Mouse (Mus musculus) CH12.LX (cell line): ENCODE data around the gene Nrg3. TPM values are rescaled to one million over a fixed set of nuclear protein-coding genes. Genes with fewer than 3 reads are reported as not detected.

ENCODE experiments used
- DNase-seq: peaks from one replicate; pipeline ENCODE4 v3.0.0-alpha.2; 2013; ENCODE audit errors: extremely low read depth
- H3K27ac ChIP-seq: 2 replicates; pipeline ENCODE4 v1.5.1; 2012; ENCODE audit warnings: low read depth, mild to moderate bottlenecking, control low read depth, moderate library complexity; ENCODE audit not compliant: insufficient read depth
- H3K27me3 ChIP-seq: replicated peaks from 2 replicates; pipeline ENCODE3; 2012; ENCODE audit warnings: inconsistent platforms
- H3K36me3 ChIP-seq, 2 experiments: replicated peaks in 1 of 2; 2 replicates each; pipeline versions ENCODE3 to v1.6.1; 2012; ENCODE audit warnings: inconsistent platforms in 1 of 2, low read length in 1 of 2, mild to moderate bottlenecking in 1 of 2, mixed read lengths in 1 of 2, moderate library complexity in 1 of 2; ENCODE audit not compliant: control insufficient read depth in 1 of 2, insufficient read depth in 1 of 2
- H3K4me1 ChIP-seq, 2 experiments: 2 replicates each; pipeline ENCODE4 v1.6.1; 2012; ENCODE audit warnings: inconsistent platforms in 1 of 2, moderate library complexity in 1 of 2; ENCODE audit not compliant: insufficient read depth in 2 of 2, control insufficient read depth in 1 of 2
- H3K4me2 ChIP-seq: 2 replicates; pipeline ENCODE4 v1.6.1; 2012; ENCODE audit warnings: low read depth, mild to moderate bottlenecking, control low read depth; ENCODE audit not compliant: poor library complexity, insufficient read depth, severe bottlenecking
- H3K4me3 ChIP-seq, 3 experiments: fragments of 150-350 bp in 1 of 3; sonication (generic) in 1 of 3; replicated peaks in 1 of 3; 2 replicates each; pipeline versions ENCODE3 to v1.5.1; 2011 to 2012; ENCODE audit warnings: low read depth in 2 of 3, low read length in 2 of 3, mild to moderate bottlenecking in 2 of 3, moderate library complexity in 2 of 3, control low read depth in 1 of 3, improper control_type of control experiment in 1 of 3, inconsistent platforms in 1 of 3, mixed read lengths in 1 of 3; ENCODE audit not compliant: poor library complexity in 1 of 3
- H3K79me2 ChIP-seq: replicated peaks from 2 replicates; pipeline ENCODE4 v1.6.1; 2012; ENCODE audit warnings: mild to moderate bottlenecking, moderate library complexity; ENCODE audit not compliant: control insufficient read depth, poor library complexity, insufficient read depth, severe bottlenecking; ENCODE audit errors: extremely low read depth
- H3K9ac ChIP-seq: 2 replicates; pipeline ENCODE4 v1.6.1; 2012; ENCODE audit warnings: low read depth, mild to moderate bottlenecking, control low read depth, moderate library complexity; ENCODE audit not compliant: insufficient read depth
- H3K9me3 ChIP-seq: replicated peaks from 2 replicates; pipeline ENCODE3; 2012; ENCODE audit warnings: low read length, inconsistent platforms, mixed read lengths
- CHD2 ChIP-seq: IDR thresholded peaks from 2 replicates; pipeline ENCODE4 v1.6.1; 2011; ENCODE audit warnings: low read length, improper control_type of control experiment
- CTCF ChIP-seq, 2 experiments: IDR thresholded peaks in 1 of 2; conservative IDR thresholded peaks in 1 of 2; 2 replicates each; pipeline ENCODE4 v1.5.1; 2011 to 2012; ENCODE audit warnings: low read depth in 2 of 2, low read length in 2 of 2, improper control_type of control experiment in 1 of 2, inconsistent platforms in 1 of 2, mild to moderate bottlenecking in 1 of 2, moderate library complexity in 1 of 2
- E2F4 ChIP-seq: IDR thresholded peaks from 2 replicates; pipeline ENCODE4 v1.6.1; 2011; ENCODE audit warnings: low read depth, low read length, improper control_type of control experiment; ENCODE audit not compliant: insufficient replicate concordance
- ELF1 ChIP-seq: IDR thresholded peaks from 2 replicates; pipeline ENCODE4 v1.6.1; 2014; ENCODE audit warnings: low read depth, mild to moderate bottlenecking, inconsistent platforms, low read length, improper control_type of control experiment
- EP300 ChIP-seq: IDR thresholded peaks from 2 replicates; pipeline ENCODE4 v1.6.1; 2011; ENCODE audit warnings: low read length, improper control_type of control experiment
- HCFC1 ChIP-seq: IDR thresholded peaks from 2 replicates; pipeline ENCODE4 v1.6.1; 2012; ENCODE audit warnings: low read depth, mild to moderate bottlenecking, inconsistent platforms, low read length, improper control_type of control experiment
- JUN ChIP-seq: IDR thresholded peaks from 2 replicates; pipeline ENCODE4 v1.6.1; 2011; ENCODE audit warnings: low read depth, mild to moderate bottlenecking, low read length, improper control_type of control experiment, moderate library complexity; ENCODE audit not compliant: insufficient read depth
- MAFK ChIP-seq: IDR thresholded peaks from 2 replicates; pipeline ENCODE4 v1.6.1; 2011; ENCODE audit warnings: low read length, improper control_type of control experiment; ENCODE audit not compliant: insufficient replicate concordance
- MAX ChIP-seq: IDR thresholded peaks from 2 replicates; pipeline ENCODE4 v1.6.1; 2011; ENCODE audit warnings: low read length, improper control_type of control experiment
- MEF2A ChIP-seq: IDR thresholded peaks from 2 replicates; pipeline ENCODE4 v1.6.1; 2014; ENCODE audit warnings: low read depth, mild to moderate bottlenecking, inconsistent platforms, low read length, improper control_type of control experiment, borderline replicate concordance
- MXI1 ChIP-seq: IDR thresholded peaks from 2 replicates; pipeline ENCODE4 v1.6.1; 2011; ENCODE audit warnings: mild to moderate bottlenecking, low read depth, low read length, improper control_type of control experiment
- NELFE ChIP-seq: IDR thresholded peaks from 2 replicates; pipeline ENCODE4 v1.6.1; 2011; ENCODE audit warnings: low read depth, low read length, improper control_type of control experiment
- NRF1 ChIP-seq: IDR thresholded peaks from 2 replicates; pipeline ENCODE4 v1.6.1; 2014; ENCODE audit warnings: low read depth, mild to moderate bottlenecking, inconsistent platforms, low read length, improper control_type of control experiment, moderate library complexity
- RAD21 ChIP-seq: IDR thresholded peaks from 2 replicates; pipeline ENCODE4 v1.6.1; 2011; ENCODE audit warnings: low read depth, mild to moderate bottlenecking, low read length, improper control_type of control experiment, moderate library complexity
- RCOR1 ChIP-seq: conservative IDR thresholded peaks from 2 replicates; pipeline ENCODE4 v1.6.1; 2012; ENCODE audit warnings: low read depth, mild to moderate bottlenecking, inconsistent platforms, low read length, improper control_type of control experiment
- SMC3 ChIP-seq: IDR thresholded peaks from 2 replicates; pipeline ENCODE4 v1.6.1; 2011; ENCODE audit warnings: low read depth, low read length, improper control_type of control experiment
- TBP ChIP-seq: conservative IDR thresholded peaks from 2 replicates; pipeline ENCODE4 v1.6.1; 2011; ENCODE audit warnings: low read depth, low read length, improper control_type of control experiment
- USF1 ChIP-seq: IDR thresholded peaks from 2 replicates; pipeline ENCODE4 v1.6.1; 2014; ENCODE audit warnings: low read depth, mild to moderate bottlenecking, inconsistent platforms, low read length, improper control_type of control experiment
- USF2 ChIP-seq: conservative IDR thresholded peaks from 2 replicates; pipeline ENCODE4 v1.6.1; 2011; ENCODE audit warnings: low read depth, low read length, improper control_type of control experiment
- ZKSCAN1 ChIP-seq: IDR thresholded peaks from 2 replicates; pipeline ENCODE4 v1.6.1; 2012; ENCODE audit warnings: low read depth, inconsistent platforms, low read length, improper control_type of control experiment, borderline replicate concordance
- ZNF384 ChIP-seq: IDR thresholded peaks from 2 replicates; pipeline ENCODE4 v1.6.1; 2012; ENCODE audit warnings: low read depth, low read length, improper control_type of control experiment, inconsistent platforms
- dilution Hi-C: fragments of 300-500 bp; cut with MboI; formaldehyde crosslinking; loops from 2 replicates; pipeline ENCODE4 v1.14.3; 2020; ENCODE audit warnings: low sequenced_read_pairs; ENCODE audit not compliant: extremely low pct_unique_long_range_greater_than_20kb, extremely low pct_ligation_motif_present
- in situ Hi-C: fragments of 300-500 bp; cut with MboI; formaldehyde crosslinking; loops from 3 replicates; pipeline ENCODE4 v1.14.3; 2019; ENCODE audit warnings: low sequenced_read_pairs, low pct_ligation_motif_present, low pct_unique_long_range_greater_than_20kb, mixed read lengths
- polyA plus RNA-seq: library from polyadenylated mRNA; unstranded; fragments of >175 nt; gene quantifications from 2 replicates; pipeline ENCODE4 v1.2.1, GENCODE M21; 2012; ENCODE audit warnings: low read depth; ENCODE audit not compliant: insufficient read length
- total RNA-seq, 2 experiments: library from RNA; depleted of rRNA; stranded (reverse); fragments of 300-350 nt in 1 of 2; fragments of >200 nt in 1 of 2; gene quantifications; 2 replicates each; pipeline ENCODE4 v1.2.3; 2012 to 2014

The Nrg3 gene
- total and polyA plus RNA-seq, 3 experiments = not detected

DNA sequence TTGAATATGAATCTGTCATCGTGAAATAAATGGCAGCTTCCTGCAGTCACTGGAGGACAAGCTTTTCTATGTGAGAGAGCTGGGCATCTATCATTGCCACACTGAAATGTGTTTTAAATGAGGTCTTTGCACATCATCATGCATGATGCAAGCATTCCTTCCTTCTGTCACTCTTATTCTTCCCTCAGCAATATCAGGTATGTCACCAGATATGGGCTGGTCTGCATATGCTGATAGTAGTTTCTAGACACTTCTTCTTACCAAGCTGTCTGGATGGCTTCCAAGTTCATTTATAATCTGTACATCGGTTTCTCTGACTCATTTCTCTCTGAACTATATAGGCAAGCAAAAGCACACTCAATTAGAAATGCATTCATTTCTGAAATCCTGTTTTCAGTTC, 925.6 kb downstream of the Nrg3 start:
- H3K27me3 ChIP-seq = no peaks in the 10 kb centered on the region
- TF ChIP-seq USF2 (no peak), HCFC1 (no peak), NRF1 (no peak), TBP (no peak), CHD2 (no peak), ZKSCAN1 (no peak), MAFK (no peak), RAD21 (no peak), MXI1 (no peak), ELF1 (no peak), EP300 (no peak)
- TF ChIP-seq, all 38 proteins: peak for 0
- no peaks in the 10 kb centered on the region for H3K36me3 ChIP-seq
- no peak overlapping the region for H3K4me3 ChIP-seq
- H3K27ac ChIP-seq = no peak overlapping the region
- in situ Hi-C loops (no loop called here), dilution Hi-C loops (no loop called here)
- no peak overlapping the region for H3K4me2 ChIP-seq
- no peaks in the 10 kb centered on the region for H3K79me2 ChIP-seq
- H3K9me3 ChIP-seq = peaks cover 22% of the 10 kb centered on the region
- H3K4me1 ChIP-seq = no peaks in the 10 kb centered on the region
- no peak for DNase-seq
- H3K9ac ChIP-seq = no peak overlapping the region

DNA sequence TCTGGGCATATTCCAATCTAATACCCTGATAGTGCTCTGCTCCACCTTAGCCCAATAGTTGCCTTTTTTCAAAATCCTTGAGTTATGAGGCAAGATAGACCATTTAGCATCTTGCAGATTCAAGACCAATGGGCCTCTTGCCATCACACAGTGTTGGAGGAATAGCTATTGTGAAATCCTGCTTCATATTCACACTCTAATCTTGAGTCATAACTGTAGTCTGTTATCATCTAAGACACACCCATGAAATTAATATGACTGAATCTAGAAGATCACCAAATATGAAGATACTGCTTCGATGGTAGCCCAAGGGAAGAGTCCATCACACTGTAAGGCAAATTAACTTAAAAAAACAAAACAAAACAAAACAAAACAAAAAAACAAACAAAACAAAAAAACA, 937.7 kb downstream of the Nrg3 start:
- Histone ChIP-seq H3K4me2 (no peak overlapping the region), H3K4me1 (no peaks in the 10 kb centered on the region), H3K9ac (no peak overlapping the region), H3K79me2 (no peaks in the 10 kb centered on the region), H3K4me3 (no peak overlapping the region), H3K27ac (no peak overlapping the region), H3K36me3 (no peaks in the 10 kb centered on the region), H3K9me3 (peaks cover 16% of the 10 kb centered on the region), H3K27me3 (no peaks in the 10 kb centered on the region)
- DNase-seq = no peak
- in situ Hi-C loops = no loop called here
- dilution Hi-C loops = no loop called here
- TF ChIP-seq RCOR1 (no peak), CHD2 (no peak), RAD21 (no peak), USF1 (no peak), MEF2A (no peak), JUN (no peak), CTCF (conservative IDR thresholded peaks at IDR 0.05 in 1 of 2, IDR thresholded peaks at IDR 0.05 in 1 of 2; ENCODE audit: low read depth in 2 of 2, low read length in 2 of 2) (no peak), MAX (no peak), ZNF384 (no peak), SMC3 (no peak), EP300 (no peak), E2F4 (no peak), NELFE (no peak)
- TF ChIP-seq, all 38 proteins: peak for 0
